ENCODE assay signal across 8 mouse cellular contexts in the genomic region with DNA sequence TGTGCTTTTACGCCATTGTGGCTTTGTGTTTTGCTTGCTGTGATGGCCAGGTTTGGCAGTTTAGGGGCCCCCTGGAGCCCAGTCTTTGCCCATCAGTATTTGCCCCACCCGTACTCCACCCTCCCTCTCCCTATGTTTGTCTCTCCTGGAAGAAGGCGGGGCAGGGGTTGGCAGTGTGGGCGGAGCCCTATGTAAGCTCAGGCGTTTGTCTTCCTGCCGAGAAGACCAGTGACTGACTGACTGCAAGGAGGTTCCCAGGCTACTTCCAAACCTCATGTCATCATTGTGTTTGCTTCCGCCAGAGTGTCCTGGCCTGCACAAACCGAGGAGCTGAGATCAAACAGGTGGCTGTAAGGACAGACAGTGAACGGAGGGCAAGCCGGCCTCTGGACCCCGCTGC. TPM values are rescaled to one million over a fixed set of nuclear protein-coding genes. Genes with fewer than 3 reads are reported as not detected.
DNase-seq lines count a peak whose midpoint lies in the region; ATAC-seq and TF ChIP-seq lines count a peak whose summit lies in the region.

No protein-coding gene starts in this region.

- H3K4me2 ChIP-seq in stomach, embryonic 16.5 days (ENCODE audit: low read depth, low read length): peak overlapping the region; percentile 40

- 20% methylated on average over 11 of the region's 11 CpGs for WGBS in heart, adult 2 months
- WGBS in kidney, adult 2 months: 15% methylated on average over 11 of the region's 11 CpGs
- 32% methylated on average over 11 of the region's 11 CpGs for whole genome bisulfite sequencing in stomach, embryonic 16.5 days

- H3K4me3 ChIP-seq in heart, adult 2 months: no peak overlapping the region
- peak overlapping the region; percentile 54 for H3K4me3 ChIP-seq in kidney, adult 2 months (ENCODE audit: insufficient read depth, low read depth, low read length)
- peak overlapping the region; percentile 12 for H3K4me3 ChIP-seq in stomach, embryonic 16.5 days (replicated peaks; ENCODE audit: low read length)

- no peaks in the 10 kb centered on the region for H3K27me3 ChIP-seq in heart, adult 2 months (ENCODE audit: control insufficient read depth, insufficient read depth, low read length)
- no peaks in the 10 kb centered on the region for H3K27me3 ChIP-seq in kidney, adult 2 months (replicated peaks; ENCODE audit: control insufficient read depth, insufficient read depth, low read length)
- H3K27me3 ChIP-seq in stomach, embryonic 16.5 days (ENCODE audit: control insufficient read depth, insufficient read depth, low read length): no peaks in the 10 kb centered on the region

- peaks cover 6% of the 10 kb centered on the region for H3K79me2 ChIP-seq in heart, adult 2 months (replicated peaks; ENCODE audit: control insufficient read depth, insufficient read depth, low read length)

- peaks cover 16% of the 10 kb centered on the region for H3K36me3 ChIP-seq in heart, adult 2 months (ENCODE audit: control insufficient read depth, insufficient read depth, low read length)
- H3K36me3 ChIP-seq in kidney, adult 2 months (ENCODE audit: control insufficient read depth, insufficient read depth, low read length): peaks cover 6% of the 10 kb centered on the region; the same call in 1 of the 2 replicates
- H3K36me3 ChIP-seq in stomach, embryonic 16.5 days (ENCODE audit: control insufficient read depth, insufficient read depth, low read length): peaks cover 25% of the 10 kb centered on the region

- peak; percentile 92 for ATAC-seq in stomach, embryonic 16.5 days (ENCODE audit: insufficient read depth, low FRiP score)

- peak; percentile 34 for DNase-seq in spleen, adult 12 weeks (ENCODE audit: low spot score)
- DNase-seq in spleen, adult 18-20 months: no peak
- peak; percentile 55 for DNase-seq in adrenal gland, postnatal 25 days
- DNase-seq in heart, adult 2 months: peak; percentile 65 to 70
- peak; percentile 90 for DNase-seq in kidney, adult 2 months
- peak; percentile 79 for DNase-seq in lung, postnatal 10 days
- no peak for DNase-seq in right cerebral cortex, adult 18-20 months

- no peak overlapping the region for H3K9ac ChIP-seq in heart, adult 2 months (ENCODE audit: low read depth, low read length)
- peak overlapping the region; percentile 44; the same call in 1 of the 2 replicates for H3K9ac ChIP-seq in stomach, embryonic 16.5 days (ENCODE audit: low read length)

- peak overlapping the region; percentile 48 for H3K27ac ChIP-seq in heart, adult 2 months
- H3K27ac ChIP-seq in kidney, adult 2 months (ENCODE audit: insufficient read depth, low read depth, low read length): peak overlapping the region; percentile 50
- H3K27ac ChIP-seq in stomach, embryonic 16.5 days (ENCODE audit: low read length): peak overlapping the region; percentile 83

- peaks cover 15% of the 10 kb centered on the region for H3K4me1 ChIP-seq in heart, adult 2 months (ENCODE audit: control insufficient read depth, insufficient read depth, low read length)
- H3K4me1 ChIP-seq in kidney, adult 2 months (ENCODE audit: control insufficient read depth, insufficient read depth, low read length): peaks cover 43% of the 10 kb centered on the region
- H3K4me1 ChIP-seq in stomach, embryonic 16.5 days (ENCODE audit: control insufficient read depth, insufficient read depth, low read length): peaks cover 42% of the 10 kb centered on the region

- no peaks in the 10 kb centered on the region for H3K9me3 ChIP-seq in stomach, embryonic 16.5 days (replicated peaks; ENCODE audit: control insufficient read depth, low read length)

- TF ChIP-seq POLR2A in heart, adult 2 months (IDR thresholded peaks at IDR 0.05; ENCODE audit: insufficient read depth, low read depth, low read length): no peak
- no peak for TF ChIP-seq POLR2A in kidney, adult 2 months (IDR thresholded peaks at IDR 0.05; ENCODE audit: low read depth, low read length)

- no peak for TF ChIP-seq CTCF in heart, adult 2 months (IDR thresholded peaks at IDR 0.05)
- TF ChIP-seq CTCF in kidney, adult 2 months (conservative IDR thresholded peaks at IDR 0.05; ENCODE audit: insufficient read depth, insufficient read length, low read depth, low read length): no peak

- intact Hi-C loops in heart, adult 2 months (cut with DNase I): no loop called here

- TF ChIP-seq EP300 in heart, adult 2 months (IDR thresholded peaks at IDR 0.05; ENCODE audit: insufficient read depth, low read depth, low read length): no peak

RNA-seq across cellular contexts. Expression of a gene that starts 12.2 kb away (rescaled TPM):
- total RNA-seq in adrenal gland, postnatal 25 days (2021): 79.3 and 92.7 TPM in 2 replicates
- total RNA-seq in heart, adult 2 months (2021): 10 to 100 TPM; 19.2 to 20.6 TPM
- polyA plus RNA-seq in heart, adult 2 months (2012; rRNA removed): 22.3 and 25.7 TPM in 2 replicates
- polyA plus RNA-seq in kidney, adult 2 months (2012; rRNA removed): 68.3 and 78.0 TPM in 2 replicates
- polyA plus RNA-seq in stomach, embryonic 16.5 days (2015; fragmentation: Nextera tagmentation; extraction: Ambion mirVana): 64.8 and 65.3 TPM in 2 replicates

RNA-seq across cellular contexts. Expression of a gene that starts 12.4 kb away (rescaled TPM):
- total RNA-seq in adrenal gland, postnatal 25 days (2021): 7.3 and 10.6 TPM in 2 replicates
- 1 to 10 TPM; 7.8 to 8.9 TPM for total RNA-seq in heart, adult 2 months (2021)
- polyA plus RNA-seq in heart, adult 2 months (2012; rRNA removed): 16.8 and 19.6 TPM in 2 replicates
- 19.1 and 24.1 TPM in 2 replicates for polyA plus RNA-seq in kidney, adult 2 months (2012; rRNA removed)
- 13.7 and 14.2 TPM in 2 replicates for polyA plus RNA-seq in stomach, embryonic 16.5 days (2015; fragmentation: Nextera tagmentation; extraction: Ambion mirVana)

RNA-seq across cellular contexts. Expression of a gene that starts 30.4 kb away (rescaled TPM):
- 4.2 and 5.5 TPM in 2 replicates for total RNA-seq in adrenal gland, postnatal 25 days (2021)
- under 1 TPM; 0.02 to 0.03 TPM for total RNA-seq in heart, adult 2 months (2021)
- polyA plus RNA-seq in heart, adult 2 months (2012; rRNA removed): 0.06 and 0.41 TPM in 2 replicates
- polyA plus RNA-seq in kidney, adult 2 months (2012; rRNA removed): 0.18 and 0.19 TPM in 2 replicates
- polyA plus RNA-seq in stomach, embryonic 16.5 days (2015; fragmentation: Nextera tagmentation; extraction: Ambion mirVana): 0.74 and 1.0 TPM in 2 replicates

RNA-seq across cellular contexts. Expression of a gene that starts 57.3 kb away (rescaled TPM):
- 10.3 and 16.4 TPM in 2 replicates for total RNA-seq in adrenal gland, postnatal 25 days (2021)
- total RNA-seq in heart, adult 2 months (2021): 10 to 100 TPM; 20.8 to 24.3 TPM
- polyA plus RNA-seq in heart, adult 2 months (2012; rRNA removed): 34.5 and 47.8 TPM in 2 replicates
- polyA plus RNA-seq in kidney, adult 2 months (2012; rRNA removed): 33.9 and 37.2 TPM in 2 replicates
- polyA plus RNA-seq in stomach, embryonic 16.5 days (2015; fragmentation: Nextera tagmentation; extraction: Ambion mirVana): 15.5 and 16.1 TPM in 2 replicates

Comparison
In these comparisons a context has a peak if more than half of its experiments do, and no peak if none do; other contexts are left out.
1. DNase-seq: peak in spleen, adult 12 weeks (single experiment), adrenal gland, postnatal 25 days (single experiment), heart, adult 2 months (2 of 2), kidney, adult 2 months (single experiment) and lung, postnatal 10 days (single experiment); none in spleen, adult 18-20 months (0 of 2) and right cerebral cortex, adult 18-20 months (single experiment).
2. Peak in every context shown above with its lines, with median percentiles within 50 percentile points of each other: H3K27ac ChIP-seq.